In the genomic region with DNA sequence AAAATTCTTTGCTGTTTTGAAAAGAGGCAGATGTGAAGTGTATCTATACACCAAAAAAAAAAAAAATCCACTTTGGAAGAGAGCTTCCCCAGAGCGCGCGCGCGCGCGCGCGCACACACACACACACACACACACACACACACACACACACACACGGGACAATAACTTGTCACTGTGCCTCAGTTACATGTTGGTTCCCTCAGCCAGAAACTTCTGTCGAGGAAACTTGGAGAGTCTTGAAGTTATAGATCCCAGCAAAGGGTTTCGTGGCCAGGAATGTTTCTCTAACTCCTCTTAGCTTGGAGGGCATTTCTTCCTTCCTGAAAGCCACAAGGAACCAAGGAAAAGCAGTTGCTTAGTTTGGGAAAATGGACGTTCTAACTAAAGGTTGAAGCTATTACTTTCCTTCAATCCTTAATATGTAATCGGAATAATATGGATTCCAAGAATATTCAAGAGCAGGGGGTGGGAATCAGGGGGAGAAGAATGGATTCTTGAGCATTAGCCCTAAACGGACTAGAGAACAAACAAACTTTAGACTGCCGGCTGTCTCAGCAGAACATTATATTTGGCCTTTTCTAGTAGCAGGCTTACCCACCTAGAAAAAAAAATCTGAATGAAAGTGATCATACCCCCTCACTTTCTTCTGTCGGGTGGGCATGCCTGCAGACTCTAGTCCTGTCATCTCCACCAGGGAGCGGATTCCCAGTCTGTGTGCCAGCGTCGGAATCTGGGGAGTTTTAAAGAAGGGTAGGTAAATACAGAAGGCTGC, we compare ENCODE assay signal across 7 mouse cellular contexts. TPM values are rescaled to one million over a fixed set of nuclear protein-coding genes. Genes with fewer than 3 reads are reported as not detected.
DNase-seq lines count a peak whose midpoint lies in the region; ATAC-seq and TF ChIP-seq lines count a peak whose summit lies in the region.

No protein-coding gene starts in this region.

- H3K9me3 ChIP-seq in heart, embryonic 13.5 days = no peaks in the 10 kb centered on the region
- no peaks in the 10 kb centered on the region for H3K9me3 ChIP-seq in limb, embryonic 10.5 days (replicated peaks)
- H3K9me3 ChIP-seq in neural tube, embryonic 15.5 days (replicated peaks) = no peaks in the 10 kb centered on the region

- H3K9ac ChIP-seq in heart, embryonic 13.5 days = peak overlapping the region; percentile 100
- 0 out of 2 replicates have a peak overlapping the region, but pooled peaks have one; percentile 22 for H3K9ac ChIP-seq in neural tube, embryonic 15.5 days (replicated peaks)

- H3K36me3 ChIP-seq in testis, adult 2 months (ENCODE audit: control insufficient read depth, insufficient read depth, low read length) = no peaks in the 10 kb centered on the region
- no peaks in the 10 kb centered on the region for H3K36me3 ChIP-seq in heart, embryonic 13.5 days
- no peaks in the 10 kb centered on the region for H3K36me3 ChIP-seq in limb, embryonic 10.5 days
- no peaks in the 10 kb centered on the region for H3K36me3 ChIP-seq in neural tube, embryonic 15.5 days

- H3K4me3 ChIP-seq in testis, adult 2 months (ENCODE audit: control insufficient read depth, low read depth, low read length) = peak overlapping the region; percentile 11
- peak overlapping the region; percentile 97 for H3K4me3 ChIP-seq in heart, embryonic 13.5 days
- peak overlapping the region; percentile 80 for H3K4me3 ChIP-seq in limb, embryonic 10.5 days
- H3K4me3 ChIP-seq in neural tube, embryonic 15.5 days (replicated peaks) = peak overlapping the region; percentile 21

- TF ChIP-seq POLR2A in testis, adult 2 months (IDR thresholded peaks at IDR 0.05; ENCODE audit: control insufficient read depth, low read depth, low read length) = no peak

- H3K27ac ChIP-seq in testis, adult 2 months (ENCODE audit: control insufficient read depth, insufficient read depth, low read depth, low read length) = peak overlapping the region; percentile 64
- peak overlapping the region; percentile 95 for H3K27ac ChIP-seq in heart, embryonic 13.5 days (replicated peaks)
- peak overlapping the region; percentile 73 for H3K27ac ChIP-seq in limb, embryonic 10.5 days
- peak overlapping the region; percentile 86 for H3K27ac ChIP-seq in neural tube, embryonic 15.5 days (replicated peaks)

- H3K4me2 ChIP-seq in heart, embryonic 13.5 days = peak overlapping the region; percentile 78
- peak overlapping the region; percentile 65 for H3K4me2 ChIP-seq in neural tube, embryonic 15.5 days

- H3K4me1 ChIP-seq in testis, adult 2 months (ENCODE audit: control insufficient read depth, insufficient read depth, low read length) = peaks cover 7% of the 10 kb centered on the region
- H3K4me1 ChIP-seq in heart, embryonic 13.5 days = peaks cover 36% of the 10 kb centered on the region
- H3K4me1 ChIP-seq in limb, embryonic 10.5 days = peaks cover 65% of the 10 kb centered on the region
- H3K4me1 ChIP-seq in neural tube, embryonic 15.5 days = peaks cover 38% of the 10 kb centered on the region

- TF ChIP-seq CTCF in testis, adult 2 months (IDR thresholded peaks at IDR 0.05; ENCODE audit: control insufficient read depth, insufficient read depth, insufficient replicate concordance, low read depth, low read length) = no peak

- DNase-seq in testis, postnatal 10 days (ENCODE audit: low spot score) = no peak
- DNase-seq in limb, embryonic 10.5 days (ENCODE audit: low spot score) = peak; percentile 39
- DNase-seq in thymus, adult 18-20 months = no peak
- no peak for DNase-seq in left cerebral cortex, adult 9 months (ENCODE audit: low spot score in 2 of 2)

- no peak for ATAC-seq in heart, embryonic 13.5 days (ENCODE audit: extremely low read depth, insufficient number of reproducible peaks, low FRiP score, low TSS enrichment)
- ATAC-seq in neural tube, embryonic 15.5 days (ENCODE audit: low FRiP score) = no peak

- no peaks in the 10 kb centered on the region; the same call in 1 of the 2 replicates for H3K27me3 ChIP-seq in testis, adult 2 months (ENCODE audit: control insufficient read depth, insufficient read depth, low read length)
- H3K27me3 ChIP-seq in heart, embryonic 13.5 days (replicated peaks) = no peaks in the 10 kb centered on the region
- H3K27me3 ChIP-seq in limb, embryonic 10.5 days (ENCODE audit: low read depth, poor library complexity, severe bottlenecking) = peaks cover 36% of the 10 kb centered on the region
- peaks cover 4% of the 10 kb centered on the region for H3K27me3 ChIP-seq in neural tube, embryonic 15.5 days (replicated peaks)

- 1% methylated on average over 20 of the region's 20 CpGs for WGBS in heart, embryonic 13.5 days
- under 1% methylated on average over 20 of the region's 20 CpGs for WGBS in limb, embryonic 10.5 days
- under 1% methylated on average over 20 of the region's 20 CpGs for WGBS in neural tube, embryonic 15.5 days

RNA-seq across cellular contexts. Expression of gene E130114P18Rik, which starts 2.2 kb away (rescaled TPM):
- polyA plus RNA-seq in testis, adult 2 months (2012; rRNA removed) = 0.17 and 0.74 TPM in 2 replicates
- polyA plus RNA-seq in heart, embryonic 13.5 days (2015; fragmentation: Nextera tagmentation; extraction: Ambion mirVana) = 0.48 and 0.55 TPM in 2 replicates
- polyA plus RNA-seq in limb, embryonic 10.5 days (2016; fragmentation: Nextera tagmentation; extraction: Ambion mirVana) = 2.8 and 11.0 TPM in 2 replicates
- polyA plus RNA-seq in neural tube, embryonic 15.5 days (2015; fragmentation: Nextera tagmentation; extraction: Ambion mirVana) = 13.5 and 18.4 TPM in 2 replicates

RNA-seq across cellular contexts. Expression of gene Nfia, which starts 3.1 kb away (rescaled TPM):
- 6.4 and 8.1 TPM in 2 replicates for polyA plus RNA-seq in testis, adult 2 months (2012; rRNA removed)
- 31.1 and 32.3 TPM in 2 replicates for polyA plus RNA-seq in heart, embryonic 13.5 days (2015; fragmentation: Nextera tagmentation; extraction: Ambion mirVana)
- 6.7 and 21.3 TPM in 2 replicates for polyA plus RNA-seq in limb, embryonic 10.5 days (2016; fragmentation: Nextera tagmentation; extraction: Ambion mirVana)
- 36.0 and 38.5 TPM in 2 replicates for polyA plus RNA-seq in neural tube, embryonic 15.5 days (2015; fragmentation: Nextera tagmentation; extraction: Ambion mirVana)

Comparison
In these comparisons a context has a peak if more than half of its experiments do, and no peak if none do; other contexts are left out.
1. H3K4me3 ChIP-seq: peak in every context shown above with its lines; median percentile 97 in heart, embryonic 13.5 days; 80 in limb, embryonic 10.5 days; 21 in neural tube, embryonic 15.5 days; 11 in testis, adult 2 months.